Mouse (Mus musculus) stomach, postnatal 0 days (tissue): Measurements from ENCODE around the gene Tmbim6.

ENCODE experiments used
- CTCF ChIP-seq: IDR thresholded peaks from 2 replicates; pipeline ENCODE4 v1.5.1; 2016; ENCODE audit warnings: antibody characterized with exemption, low read depth, mild to moderate bottlenecking, moderate library complexity
- EP300 ChIP-seq: optimal IDR thresholded peaks from 2 replicates; pipeline ENCODE3; 2016; ENCODE audit warnings: antibody characterized with exemption

GRCm38 (mm10) chr15:99433913-99434312 is 41.2 kb downstream of the Tmbim6 start:
- TF ChIP-seq CTCF (no peak), EP300 (no peak)
